ENCODE assay signal across 24 mouse cellular contexts in the genomic region with DNA sequence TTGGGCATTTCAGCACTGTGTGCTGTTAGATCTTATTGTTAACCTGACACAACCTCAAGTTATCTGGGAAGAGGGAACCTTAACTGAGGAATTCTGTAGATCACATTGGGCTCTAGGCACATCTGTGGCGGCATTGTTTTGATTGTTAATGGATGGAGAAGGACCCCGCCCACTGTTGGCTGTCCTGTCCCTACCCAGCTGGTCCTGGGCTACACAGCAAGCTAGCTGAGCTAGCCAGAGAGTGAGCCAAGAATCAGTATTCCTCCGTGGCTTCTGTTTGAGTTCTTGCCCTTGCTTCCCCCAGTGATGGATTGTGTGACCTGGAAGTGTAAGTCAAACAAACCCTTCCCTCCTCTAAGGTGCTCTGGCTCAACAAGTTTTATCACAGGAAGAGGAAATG.
DNase-seq lines count a peak whose midpoint lies in the region; ATAC-seq lines count a peak whose summit lies in the region.
"Had no signal": no experiment of that assay in that cellular context is flagged by ENCODE, and none has a peak within 500 bp of the region (broad histone marks: within the 10 kb centered on the region; RNA-seq: fewer than 3 reads in every experiment).

No protein-coding gene starts in this region.

- peaks cover 68% of the 10 kb centered on the region for H3K4me1 ChIP-seq in heart, embryonic 13.5 days
- 0 out of 2 replicates have a peak, but pooled peaks cover 3% of the 10 kb centered on the region for H3K4me1 ChIP-seq in kidney, embryonic 14.5 days (ENCODE audit: control insufficient read depth, insufficient read depth, low read length)
- H3K4me1 ChIP-seq: forebrain, embryonic 13.5 days; hindbrain, embryonic 12.5 days had no signal

- no peak overlapping the region for H3K4me3 ChIP-seq in heart, embryonic 13.5 days
- no peak overlapping the region for H3K4me3 ChIP-seq in kidney, embryonic 14.5 days (ENCODE audit: low read length)
- H3K4me3 ChIP-seq: forebrain, embryonic 13.5 days; gastrocnemius, adult 2 months; hindbrain, embryonic 12.5 days; left cerebral cortex, adult 2 months; limb, embryonic 15.5 days; lung, embryonic 15.5 days; midbrain, embryonic 10.5 days; myocyte; neural tube, embryonic 13.5 days had no signal

- no peak for ATAC-seq in heart, embryonic 13.5 days (ENCODE audit: extremely low read depth, insufficient number of reproducible peaks, low FRiP score, low TSS enrichment)
- peak; percentile 39; the same call in 1 of the 2 replicates for ATAC-seq in kidney, embryonic 14.5 days (ENCODE audit: low FRiP score, low TSS enrichment)
- ATAC-seq: forebrain, embryonic 13.5 days had no signal

- 0 out of 2 replicates have a peak, but pooled peaks cover 4% of the 10 kb centered on the region for H3K36me3 ChIP-seq in heart, embryonic 13.5 days
- H3K36me3 ChIP-seq in kidney, embryonic 14.5 days (ENCODE audit: control insufficient read depth, insufficient read depth, low read length), result no peaks in the 10 kb centered on the region
- H3K36me3 ChIP-seq: hindbrain, embryonic 12.5 days; limb, embryonic 15.5 days; lung, embryonic 15.5 days; midbrain, embryonic 10.5 days; neural tube, embryonic 13.5 days had no signal

- intact Hi-C loops in heart, postnatal 25 days (cut with DNase I), result no loop called here

- H3K27ac ChIP-seq in heart, embryonic 13.5 days (replicated peaks), result peak overlapping the region; percentile 88
- no peak overlapping the region for H3K27ac ChIP-seq in kidney, embryonic 14.5 days (ENCODE audit: low read depth, low read length)
- H3K27ac ChIP-seq: forebrain, embryonic 13.5 days; gastrocnemius, adult 2 months; hindbrain, embryonic 12.5 days; left cerebral cortex, adult 2 months; limb, embryonic 15.5 days; liver, embryonic 14.5 days; lung, embryonic 15.5 days; midbrain, embryonic 10.5 days; neural tube, embryonic 13.5 days had no signal

- no peaks in the 10 kb centered on the region for H3K27me3 ChIP-seq in heart, embryonic 13.5 days (replicated peaks)
- no peaks in the 10 kb centered on the region for H3K27me3 ChIP-seq in kidney, embryonic 14.5 days (ENCODE audit: control insufficient read depth, insufficient read depth, low read length)
- H3K27me3 ChIP-seq: forebrain, embryonic 13.5 days; hindbrain, embryonic 12.5 days; limb, embryonic 15.5 days; lung, embryonic 15.5 days; neural tube, embryonic 13.5 days had no signal

- WGBS in heart, embryonic 13.5 days, result 16% methylated on average over 3 of the region's 3 CpGs
- 24% methylated on average over 3 of the region's 3 CpGs for WGBS in kidney, embryonic 14.5 days

- H3K9ac ChIP-seq in heart, embryonic 13.5 days, result no peak overlapping the region
- no peak overlapping the region for H3K9ac ChIP-seq in kidney, embryonic 14.5 days (ENCODE audit: low read depth, low read length)
- H3K9ac ChIP-seq: forebrain, embryonic 13.5 days; hindbrain, embryonic 12.5 days; limb, embryonic 15.5 days; liver, embryonic 14.5 days; lung, embryonic 15.5 days; neural tube, embryonic 13.5 days had no signal

- peak; percentile 29 to 44 for DNase-seq in cerebellum, postnatal 14 days
- DNase-seq in cerebellum, adult 18-20 months, result no peak
- DNase-seq in heart, postnatal 25 days (ENCODE audit: low spot score), result no peak
- no peak for DNase-seq in kidney, postnatal 14 days
- DNase-seq in ZHBTc4 (ENCODE audit: low read depth, low spot score), result peak; percentile 16
- DNase-seq in frontal cortex, postnatal 10 days (ENCODE audit: low spot score in 2 of 2), result no peak
- DNase-seq: adrenal gland, postnatal 14 days; cerebellum, adult 8-10 months; gastrocnemius, adult 2 months; kidney, adult 2 months; layer of hippocampus, adult 9-11 months; retina, postnatal 1 day; right cerebral cortex, postnatal 25 days had no signal

- H3K9me3 ChIP-seq in heart, embryonic 13.5 days, result no peaks in the 10 kb centered on the region
- H3K9me3 ChIP-seq in kidney, embryonic 14.5 days (ENCODE audit: control insufficient read depth, low read length), result no peaks in the 10 kb centered on the region
- H3K9me3 ChIP-seq: forebrain, embryonic 13.5 days; hindbrain, embryonic 12.5 days; limb, embryonic 15.5 days; lung, embryonic 15.5 days; midbrain, embryonic 10.5 days; neural tube, embryonic 13.5 days had no signal

- H3K4me2 ChIP-seq in heart, embryonic 13.5 days, result peak overlapping the region; percentile 38
- H3K4me2 ChIP-seq in kidney, embryonic 14.5 days (replicated peaks; ENCODE audit: low read depth, low read length), result no peak overlapping the region
- H3K4me2 ChIP-seq: forebrain, embryonic 13.5 days; hindbrain, embryonic 12.5 days; limb, embryonic 15.5 days; lung, embryonic 15.5 days; neural tube, embryonic 13.5 days had no signal

Comparison
In these comparisons a context has a peak if more than half of its experiments do, and no peak if none do; other contexts are left out.
1. DNase-seq: peak in cerebellum, postnatal 14 days (2 of 2) and ZHBTc4 (single experiment); none in cerebellum, adult 18-20 months (0 of 2), heart, postnatal 25 days (single experiment), kidney, postnatal 14 days (single experiment) and frontal cortex, postnatal 10 days (0 of 2).